Mouse (Mus musculus): ENCODE data around the gene Nr4a2.

Gene Nr4a2

DNA sequence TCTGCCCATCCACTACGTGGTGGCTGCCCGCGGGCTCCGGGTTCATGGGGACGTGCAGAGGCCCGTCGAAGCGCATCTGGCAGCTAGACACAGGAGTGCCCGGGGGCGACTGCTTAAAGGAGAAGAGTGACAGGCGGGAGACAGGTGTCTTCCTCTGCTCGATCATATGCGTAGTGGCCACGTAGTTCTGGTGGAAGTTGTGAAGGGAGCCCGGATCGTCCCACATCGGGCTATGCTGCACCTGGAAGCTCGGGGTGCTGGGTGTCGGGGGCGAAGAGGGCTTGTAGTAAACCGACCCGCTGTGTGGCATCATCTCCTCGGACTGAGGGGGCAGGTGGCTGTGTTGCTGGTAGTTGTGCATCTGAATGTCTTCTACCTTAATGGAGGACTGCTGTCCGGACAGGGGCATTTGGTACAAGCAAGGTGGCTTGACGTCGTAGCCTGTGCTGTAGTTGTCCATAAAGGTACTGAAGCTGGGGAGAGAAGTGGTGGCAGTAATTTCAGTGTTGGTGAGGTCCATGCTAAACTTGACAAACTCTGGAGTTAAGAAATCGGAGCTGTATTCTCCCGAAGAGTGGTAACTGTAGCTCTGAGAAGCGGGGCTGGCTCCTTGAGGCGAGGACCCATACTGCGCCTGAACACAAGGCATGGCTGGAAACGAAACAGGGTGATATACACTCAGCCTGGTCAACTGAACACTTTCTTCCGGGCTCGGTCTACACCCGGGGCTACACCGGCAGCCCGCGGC, 11.8 kb downstream of the Nr4a2 start:
- no peak for DNase-seq

DNA sequence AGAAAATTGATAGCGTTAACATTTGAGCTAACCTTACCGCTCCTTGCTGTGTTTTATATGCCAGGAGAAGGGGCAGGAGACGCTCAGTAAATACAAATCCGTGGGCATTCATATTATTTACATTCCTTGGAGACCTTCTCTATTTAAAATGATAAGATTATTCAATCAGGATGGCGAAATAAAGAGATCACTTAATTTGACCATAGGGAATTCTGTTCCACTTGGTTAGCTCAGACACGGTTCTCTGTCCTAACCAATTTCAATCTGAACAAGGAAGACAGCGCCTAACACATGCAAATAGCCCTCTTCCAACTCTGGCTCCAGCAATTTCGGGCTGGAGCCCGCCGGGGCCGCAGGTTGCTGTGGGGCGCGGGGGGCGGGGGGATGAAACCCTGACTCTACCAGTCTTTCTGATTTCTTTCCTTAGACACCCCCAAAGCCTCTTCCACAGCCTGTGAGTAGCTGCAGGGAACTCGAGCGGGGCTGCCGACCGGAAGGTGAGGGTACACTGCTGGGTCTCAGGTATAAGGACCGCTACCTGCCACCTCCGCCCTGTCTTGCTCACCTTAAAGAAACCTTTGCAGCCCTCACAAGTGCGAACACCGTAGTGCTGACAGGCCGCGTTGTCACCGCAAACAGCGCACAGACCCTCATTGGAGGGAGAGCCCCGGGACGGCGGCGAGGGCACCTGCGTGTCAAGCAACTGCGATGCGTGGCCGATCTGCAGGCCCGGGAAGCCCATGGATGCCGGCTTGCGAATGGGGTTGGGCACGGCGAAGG, 12.6 kb downstream of the Nr4a2 start:
- no peak for DNase-seq

DNA sequence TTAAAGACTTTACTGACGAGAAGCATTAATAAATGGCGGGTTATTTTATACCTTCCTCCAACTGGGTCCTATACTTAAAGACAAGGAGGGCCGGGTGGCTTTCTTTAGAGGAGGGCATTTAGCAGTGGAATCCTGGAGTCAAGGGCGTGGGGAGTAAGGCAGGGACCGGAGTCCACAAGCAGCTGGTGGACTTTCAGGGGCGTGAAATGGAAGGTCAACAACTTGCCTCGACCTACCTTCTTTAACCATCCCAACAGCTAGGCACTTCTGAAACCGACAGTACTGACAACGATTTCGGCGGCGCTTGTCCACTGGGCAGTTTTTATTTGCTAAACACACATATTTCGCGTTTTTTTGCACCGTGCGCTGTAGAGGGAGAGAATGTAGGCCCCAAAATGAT, 13.4 kb downstream of the Nr4a2 start:
- DNase-seq: no peak

DNA sequence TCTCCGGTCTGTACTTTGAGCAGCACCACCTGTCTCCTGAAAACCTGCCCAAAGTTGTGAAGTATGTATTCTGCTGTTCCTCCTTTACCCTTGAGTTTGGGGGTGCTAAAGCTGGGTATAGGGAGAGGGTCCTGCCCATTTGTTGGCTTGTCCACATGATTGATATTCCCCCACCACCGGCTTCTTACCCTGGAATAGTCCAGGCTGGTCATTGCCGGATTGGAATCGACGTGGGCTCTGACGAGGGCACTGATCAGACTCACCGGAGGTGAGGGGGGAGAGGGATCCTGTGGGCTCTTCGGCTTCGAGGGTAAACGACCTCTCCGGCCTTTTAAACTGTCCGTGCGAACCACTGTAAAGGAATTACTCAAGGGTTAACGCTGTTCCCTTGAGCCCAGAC, 13.9 kb downstream of the Nr4a2 start:
- no peak for DNase-seq

DNA sequence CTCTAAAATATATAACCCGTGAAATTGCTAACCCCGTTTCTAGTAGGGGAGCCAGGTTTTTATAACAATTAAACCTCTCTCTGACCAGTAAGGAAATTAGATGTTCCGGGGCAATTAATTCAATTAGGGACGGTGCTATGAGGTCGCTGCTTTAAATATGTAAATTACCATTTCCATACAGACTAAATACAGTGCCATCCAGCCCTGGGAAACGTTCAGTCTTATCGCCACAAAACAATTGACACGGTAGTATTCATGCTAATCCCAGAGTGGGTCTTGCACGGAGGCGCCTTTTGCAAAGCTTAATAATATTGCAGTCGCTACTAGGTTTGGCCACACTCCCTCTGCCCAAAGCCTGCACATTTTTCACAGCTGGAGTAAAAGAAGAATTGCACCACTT, 14.5 kb downstream of the Nr4a2 start:
- DNase-seq: no peak

DNA sequence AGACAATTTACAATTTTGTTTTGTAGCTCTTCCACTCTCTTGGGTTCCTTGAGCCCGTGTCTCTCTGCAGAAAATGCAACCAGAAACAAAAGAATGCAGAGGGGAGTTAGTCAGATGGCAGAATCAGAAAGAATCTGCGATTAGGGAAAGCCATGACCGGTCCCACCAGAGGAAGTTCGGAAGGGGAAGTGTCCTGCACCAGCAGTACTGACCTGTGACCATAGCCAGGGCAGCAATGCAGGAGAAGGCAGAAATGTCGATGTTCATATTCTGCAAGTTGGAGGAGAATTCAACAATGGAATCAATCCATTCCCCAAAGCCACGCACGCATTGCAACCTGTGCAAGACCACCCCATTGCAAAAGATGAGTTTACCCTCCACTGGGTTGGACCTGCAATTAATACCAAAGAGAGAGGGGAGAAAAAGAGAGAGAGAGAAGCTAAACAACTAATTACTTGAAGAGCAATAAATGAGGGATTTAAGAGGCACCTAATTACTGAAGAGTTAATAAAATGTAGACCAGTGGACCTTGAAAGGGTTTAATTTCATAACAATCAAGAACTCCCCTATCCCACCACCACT, 15.4 kb downstream of the Nr4a2 start:
- DNase-seq: no peak

DNA sequence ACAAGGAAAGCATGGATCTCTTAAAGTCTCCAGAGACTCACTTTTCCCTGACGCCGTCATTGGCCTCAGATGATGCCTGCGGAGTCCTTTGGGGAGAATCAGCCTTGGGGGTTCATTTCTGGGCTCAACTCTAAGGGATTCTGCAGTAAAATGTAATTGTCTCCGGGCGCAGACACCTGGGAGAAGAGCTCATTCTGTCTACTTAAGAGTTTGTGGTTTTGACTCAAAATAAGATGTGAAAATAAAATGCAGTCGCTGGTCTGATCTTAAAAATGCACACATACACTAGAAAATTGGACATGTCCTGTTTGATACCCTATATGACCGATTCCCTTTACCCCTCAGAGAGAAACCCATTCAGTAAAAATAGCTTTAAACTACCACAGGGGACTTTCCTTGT, 18.4 kb downstream of the Nr4a2 start:
- no peak for DNase-seq

DNA sequence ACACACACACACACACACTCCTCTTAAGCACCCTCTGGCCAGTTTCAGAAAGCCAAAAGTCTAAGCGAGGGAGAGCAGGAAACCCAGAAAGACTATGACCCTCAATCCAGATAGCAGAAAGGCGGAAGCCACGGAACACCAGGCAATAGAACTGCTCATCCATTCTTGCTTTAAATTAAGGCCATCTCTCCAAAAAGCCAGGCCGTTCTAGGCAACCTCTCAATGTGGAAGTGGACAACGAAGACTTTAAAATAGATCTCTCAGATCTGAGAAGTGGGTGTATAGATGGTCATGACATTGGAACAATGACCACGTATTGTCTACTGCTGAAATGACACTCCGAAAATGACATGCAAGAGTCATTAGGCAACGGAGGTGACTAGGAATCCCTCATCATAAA, 19.1 kb downstream of the Nr4a2 start:
- no peak for DNase-seq

DNA sequence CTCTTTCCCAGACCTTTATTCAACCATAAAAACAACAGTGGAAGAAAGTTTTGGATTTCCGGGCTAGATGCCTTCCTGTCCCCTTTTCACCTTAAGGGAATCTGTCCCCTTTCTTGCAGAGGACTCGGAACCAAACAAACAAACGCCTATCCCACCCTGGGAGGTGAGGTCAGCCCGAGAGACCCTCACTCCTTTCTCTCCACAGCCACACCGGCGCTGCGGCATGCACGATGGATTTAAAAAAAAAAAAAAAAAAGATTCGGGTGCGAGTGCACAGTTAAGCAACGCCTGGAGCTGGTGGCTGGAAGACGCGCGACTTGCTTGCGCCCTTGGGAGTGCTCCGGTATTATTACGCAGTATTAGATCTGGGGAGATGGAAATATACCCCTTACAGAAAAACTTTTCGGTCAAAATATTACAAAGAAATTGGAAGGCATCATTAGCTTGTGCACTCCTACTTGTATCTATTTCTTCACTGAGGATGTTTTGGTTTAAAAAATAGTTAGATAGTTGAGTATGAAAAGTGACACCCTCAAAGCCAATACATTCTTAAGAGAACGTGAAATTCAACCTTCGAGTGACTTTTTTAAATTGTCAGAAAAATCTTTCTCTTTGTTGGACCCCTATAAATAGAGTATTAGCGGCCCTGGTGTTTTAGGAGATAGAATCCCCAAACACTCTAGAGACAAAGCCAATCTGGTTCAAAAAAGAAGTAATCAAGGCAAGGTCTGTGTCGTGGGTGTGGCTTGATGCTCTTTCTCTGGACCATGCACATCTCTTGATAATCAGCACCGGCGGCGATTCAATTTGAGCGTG, 19.8 kb downstream of the Nr4a2 start:
- no peak for DNase-seq

DNA sequence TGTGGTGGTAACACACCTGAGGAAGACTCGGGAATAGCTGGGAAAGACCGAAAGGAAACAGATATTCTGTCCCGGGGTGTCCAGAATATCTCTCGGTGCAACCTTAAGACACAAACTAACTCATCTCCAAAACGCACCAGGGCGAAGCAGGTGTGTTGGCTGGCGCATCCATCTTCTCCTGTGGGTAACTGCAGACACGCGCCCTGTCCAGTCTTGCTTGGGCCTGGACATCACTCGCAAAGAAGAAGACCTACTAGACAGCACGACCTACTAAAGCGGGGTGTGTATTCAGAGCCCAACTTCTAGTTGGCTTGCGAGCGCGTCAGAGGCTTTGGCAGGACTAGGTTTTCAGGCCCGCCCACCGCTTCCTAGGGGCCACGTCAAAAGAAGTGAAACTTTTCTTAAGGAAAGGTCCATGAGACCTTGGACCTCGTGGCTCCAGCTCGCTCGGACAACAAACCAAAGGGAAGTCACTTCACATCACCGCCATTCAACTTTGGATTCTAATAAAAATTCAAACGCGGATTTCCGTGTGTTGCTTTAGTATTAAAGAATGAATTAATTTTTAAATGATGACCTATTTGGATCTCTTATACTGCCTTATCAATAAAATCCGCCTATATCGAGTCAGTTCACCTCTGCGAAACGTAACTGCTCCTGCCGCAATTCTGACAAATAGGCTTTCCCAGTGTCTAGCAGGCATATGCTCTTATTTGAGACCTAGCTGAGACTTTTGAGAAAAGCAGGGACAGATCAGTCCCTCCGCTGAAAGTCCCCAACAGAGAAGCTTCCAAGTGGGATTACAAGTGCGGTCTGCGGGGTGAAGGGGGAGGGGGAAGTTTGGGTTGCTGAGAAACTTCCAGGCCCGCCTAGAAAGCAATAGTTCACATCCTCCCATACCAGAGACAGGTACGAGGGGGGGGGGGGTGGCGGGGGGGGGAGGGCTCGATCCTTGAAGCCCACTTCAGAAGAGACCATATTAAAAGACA, 20.7 kb downstream of the Nr4a2 start:
- DNase-seq: no peak

DNA sequence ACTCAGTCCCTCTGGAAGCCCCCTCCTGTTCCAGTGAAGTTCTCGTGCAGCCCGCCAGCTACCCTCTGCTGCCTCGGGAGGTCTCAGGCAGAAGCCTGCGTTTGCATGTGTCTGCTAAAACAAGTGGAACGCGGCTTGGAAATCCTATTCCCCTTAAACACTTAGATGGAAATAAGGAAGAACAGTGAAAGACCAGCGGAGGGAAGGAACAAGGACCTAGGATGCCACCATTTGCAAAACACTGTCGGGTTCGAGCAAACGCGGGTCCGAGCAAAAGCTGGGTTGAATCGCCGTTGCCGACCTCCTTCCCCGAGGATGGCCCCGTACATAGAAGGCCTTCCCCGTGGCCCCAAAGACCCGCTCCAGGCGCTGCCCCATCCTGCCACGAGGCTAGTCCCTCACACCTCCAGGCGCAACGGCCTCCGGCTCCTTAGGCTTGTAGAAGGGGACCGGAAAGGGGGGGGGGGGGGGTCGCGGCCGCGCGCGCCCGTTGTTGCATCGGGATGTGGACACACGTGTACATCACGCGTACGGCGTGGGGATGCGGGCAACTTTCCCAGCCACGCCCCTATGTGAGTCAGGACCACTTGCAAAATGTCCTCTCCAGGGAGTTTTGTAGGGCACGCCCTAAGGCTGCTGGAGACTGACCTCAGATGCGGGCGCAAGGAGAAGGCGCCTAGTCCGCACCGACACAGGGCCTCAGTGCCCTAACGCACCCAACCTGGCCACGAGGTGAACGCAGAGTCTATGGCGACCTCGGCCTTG, 21.5 kb downstream of the Nr4a2 start:
- no peak for DNase-seq

DNA sequence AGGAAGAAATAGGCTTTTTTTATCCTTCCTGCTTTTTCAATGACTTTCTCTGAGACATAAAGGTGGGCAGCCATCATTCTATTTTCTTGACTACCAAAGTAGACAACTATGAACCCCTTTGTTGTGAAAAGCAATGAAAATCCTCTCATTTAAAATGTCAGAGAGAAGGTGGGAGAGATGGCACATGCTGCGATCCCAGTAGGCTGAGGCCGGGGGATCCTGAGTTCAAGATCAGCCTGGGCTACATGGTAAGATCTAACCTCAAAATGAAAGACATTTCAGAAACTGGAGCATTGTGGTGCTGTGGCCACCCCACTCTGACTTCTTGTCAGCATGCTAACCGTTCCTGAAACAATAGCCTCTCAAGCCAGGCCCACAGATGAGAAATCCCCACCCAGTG, 23.6 kb downstream of the Nr4a2 start:
- DNase-seq: no peak

DNA sequence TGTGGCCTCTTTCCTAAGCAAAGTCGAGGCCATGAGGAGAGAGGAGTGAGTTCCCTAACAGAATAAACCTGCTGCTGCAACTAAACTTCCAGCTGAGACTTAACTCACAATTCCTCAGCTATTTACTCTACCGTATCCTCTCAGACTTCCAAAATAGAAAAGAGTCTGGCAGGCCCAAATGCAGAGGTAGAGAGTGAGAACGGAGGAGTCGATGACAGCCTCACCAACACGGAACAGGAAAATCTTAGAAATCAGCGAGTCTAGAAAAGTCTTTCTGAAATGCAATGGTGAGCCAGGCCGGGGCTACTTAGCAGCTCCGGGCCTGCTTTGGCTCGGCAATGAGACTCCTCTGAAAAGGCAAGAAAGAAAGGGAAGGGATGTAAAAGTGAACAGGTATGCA, 51.4 kb downstream of the Nr4a2 start:
- DNase-seq: no peak

DNA sequence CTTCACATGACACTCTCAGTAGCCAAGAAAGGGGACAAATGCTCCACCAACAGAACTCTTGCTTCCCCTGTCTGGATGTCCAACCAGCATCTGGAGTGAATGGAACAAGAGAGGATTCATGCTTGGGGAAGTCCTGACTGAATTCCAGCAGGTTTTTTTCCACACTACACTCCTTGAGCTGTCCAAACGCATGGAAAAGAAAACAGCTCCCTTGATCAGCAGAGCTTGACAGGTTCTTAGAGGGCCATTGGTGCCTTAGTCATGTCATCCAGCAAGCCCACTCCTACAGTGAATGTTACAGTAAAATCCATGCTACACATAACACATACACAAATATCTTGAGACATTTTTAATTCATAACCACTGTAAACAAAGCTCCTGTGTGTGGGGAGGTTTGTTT, 60.3 kb downstream of the Nr4a2 start:
- DNase-seq: no peak

All from kidney, postnatal 36 days (tissue).